Mouse (Mus musculus) adipocyte (in vitro differentiated cells): ENCODE measurements around the gene AI467606.

ENCODE experiments used
- DNase-seq: peaks from one replicate; pipeline ENCODE4 v3.0.0-alpha.2; 2016; ENCODE audit warnings: low spot score

Gene AI467606

GRCm38 (mm10) chr7:127093914-127094313 is 2.8 kb downstream of the AI467606 start:
- no peak for DNase-seq

- DNase-seq = no peak
Measured at GRCm38 (mm10) chr7:127096456-127096855, 5.3 kb downstream of the AI467606 start.

- DNase-seq = no peak
Measured at GRCm38 (mm10) chr7:127098521-127098920, 7.4 kb downstream of the AI467606 start.

GRCm38 (mm10) chr7:127098950-127099349 is 7.8 kb downstream of the AI467606 start:
- DNase-seq = no peak

GRCm38 (mm10) chr7:127099528-127099927 is 8.4 kb downstream of the AI467606 start:
- DNase-seq = no peak

- DNase-seq = no peak
Measured at GRCm38 (mm10) chr7:127101451-127102016, 10.4 kb downstream of the AI467606 start.

- DNase-seq = no peak
Measured at GRCm38 (mm10) chr7:127102148-127102547, 11.0 kb downstream of the AI467606 start.

- DNase-seq = peak; percentile 16
Measured at GRCm38 (mm10) chr7:127103960-127104359, 12.8 kb downstream of the AI467606 start.

GRCm38 (mm10) chr7:127104560-127105332 is 13.6 kb downstream of the AI467606 start:
- peak; percentile 83 for DNase-seq

- DNase-seq = peak; percentile 56
Measured at GRCm38 (mm10) chr7:127105551-127105950, 14.4 kb downstream of the AI467606 start.

- DNase-seq = peak; percentile 71
Measured at GRCm38 (mm10) chr7:127110239-127111007, 19.3 kb downstream of the AI467606 start.

GRCm38 (mm10) chr7:127111461-127111860 is 20.3 kb downstream of the AI467606 start:
- DNase-seq = peak; percentile 28

- no peak for DNase-seq
Measured at GRCm38 (mm10) chr7:127112251-127112841, 21.2 kb downstream of the AI467606 start.

- no peak for DNase-seq
Measured at GRCm38 (mm10) chr7:127112921-127113597, 21.9 kb downstream of the AI467606 start.

- no peak for DNase-seq
Measured at GRCm38 (mm10) chr7:127113614-127114259, 22.6 kb downstream of the AI467606 start.

GRCm38 (mm10) chr7:127114920-127115319 is 23.8 kb downstream of the AI467606 start:
- DNase-seq = no peak

GRCm38 (mm10) chr7:127116331-127116935 is 25.3 kb downstream of the AI467606 start:
- DNase-seq = no peak

GRCm38 (mm10) chr7:127117948-127118347 is 26.8 kb downstream of the AI467606 start:
- DNase-seq = peak; percentile 44

- no peak for DNase-seq
Measured at GRCm38 (mm10) chr7:127118671-127119445, 27.7 kb downstream of the AI467606 start.
